Mouse (Mus musculus) embryonic facial prominence, embryonic 15.5 days (tissue): ENCODE data around the gene Prdm13. TPM values are rescaled to one million over a fixed set of nuclear protein-coding genes. Genes with fewer than 3 reads are reported as not detected.
A peak's percentile ranks its signal among the peaks of the same experiment; 100 is the strongest.

ENCODE experiments used
- ATAC-seq: fragments of 200-750 bp; cut with Nextera tagmentation; 2 replicates; pipeline ENCODE4 v1.8.0; 2017; ENCODE audit warnings: low read depth, moderate TSS enrichment; ENCODE audit not compliant: insufficient number of reproducible peaks, low FRiP score, low TSS enrichment
- H3K27ac ChIP-seq: fragments of 300-500 bp; sonication (generic); replicated peaks from 2 replicates; pipeline ENCODE4 v1.5.1; 2015; ENCODE audit warnings: mild to moderate bottlenecking, inconsistent platforms
- H3K27me3 ChIP-seq: fragments of 300-500 bp; sonication (generic); 2 replicates; pipeline ENCODE4 v1.6.1; 2015; ENCODE audit warnings: inconsistent platforms
- H3K36me3 ChIP-seq: fragments of 300-500 bp; sonication (generic); 2 replicates; pipeline ENCODE4 v1.6.1; 2015; ENCODE audit warnings: mild to moderate bottlenecking, inconsistent platforms
- H3K4me1 ChIP-seq: fragments of 300-500 bp; sonication (generic); 2 replicates; pipeline ENCODE4 v1.6.1; 2015; ENCODE audit warnings: inconsistent platforms
- H3K4me2 ChIP-seq: fragments of 300-500 bp; sonication (generic); replicated peaks from 2 replicates; pipeline ENCODE4 v1.6.1; 2015; ENCODE audit warnings: mild to moderate bottlenecking, inconsistent platforms
- H3K4me3 ChIP-seq: fragments of 300-500 bp; sonication (generic); replicated peaks from 2 replicates; pipeline ENCODE4 v1.5.1; 2015; ENCODE audit warnings: mild to moderate bottlenecking, inconsistent platforms
- H3K9ac ChIP-seq: fragments of 300-500 bp; sonication (generic); 2 replicates; pipeline ENCODE4 v1.6.1; 2015; ENCODE audit warnings: inconsistent platforms
- H3K9me3 ChIP-seq: fragments of 300-500 bp; sonication (generic); replicated peaks from 2 replicates; pipeline ENCODE4 v1.6.1; 2016; ENCODE audit warnings: inconsistent platforms
- WGBS: fragments of 180-500 bp; shearing (Covaris S2); methylation state at CpG from one replicate; pipeline ENCODE4 v1.1.7; 2015; 5-methylcytosine and 5-hydroxymethylcytosine counted together
- polyA plus RNA-seq: library from polyadenylated mRNA; unstranded; fragments of >200 nt; fragmentation: Nextera tagmentation; extraction: Ambion mirVana; gene quantifications from 2 replicates; pipeline ENCODE4 v1.2.1, GENCODE M21; 2015

The Prdm13 gene
- polyA plus RNA-seq: not detected in 2 replicates

DNA sequence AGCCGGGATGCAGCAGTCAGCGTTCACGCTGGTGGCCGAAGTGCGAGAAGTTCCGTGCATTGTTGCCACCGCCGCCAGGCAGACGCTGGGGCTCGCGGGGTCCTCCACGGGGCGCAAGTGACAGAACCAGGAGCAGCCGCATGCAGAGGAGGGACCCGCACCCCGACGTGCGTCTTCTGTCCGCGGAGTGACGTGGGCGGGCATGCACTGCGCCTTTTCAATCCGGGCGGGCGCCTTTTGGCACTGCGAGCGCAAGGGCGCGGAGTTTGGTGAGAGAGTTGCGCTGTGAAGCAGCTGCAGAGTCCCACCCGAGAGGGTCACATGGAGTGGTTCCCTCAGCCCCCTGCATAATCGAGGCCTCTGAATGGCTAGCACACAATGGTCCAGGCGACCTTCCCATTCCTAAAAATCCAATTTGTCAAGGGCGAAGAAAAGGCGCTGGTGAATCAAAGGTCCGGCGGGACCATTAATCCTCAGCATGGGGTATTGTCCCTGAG lies at the start of gene Prdm13:
TSS of gene Prdm13 (minus strand) at position 369 of the 497 bp plus-strand sequence.
- H3K9me3 ChIP-seq: no peaks in the 10 kb centered on the region
- no peak within 1 kb of the TSS for H3K27ac ChIP-seq
- H3K4me1 ChIP-seq: peaks cover 9% of the 10 kb centered on the region
- H3K36me3 ChIP-seq: no peaks in the 10 kb centered on the region
- 1% methylated on average over 38 of the region's 38 CpGs for WGBS
- H3K4me3 ChIP-seq: no peak within 1 kb of the TSS
- no peak within 1 kb of the TSS for H3K4me2 ChIP-seq
- no peak for ATAC-seq
- H3K27me3 ChIP-seq: peaks cover 95% of the 10 kb centered on the region
- H3K9ac ChIP-seq: no peak within 1 kb of the TSS

DNA sequence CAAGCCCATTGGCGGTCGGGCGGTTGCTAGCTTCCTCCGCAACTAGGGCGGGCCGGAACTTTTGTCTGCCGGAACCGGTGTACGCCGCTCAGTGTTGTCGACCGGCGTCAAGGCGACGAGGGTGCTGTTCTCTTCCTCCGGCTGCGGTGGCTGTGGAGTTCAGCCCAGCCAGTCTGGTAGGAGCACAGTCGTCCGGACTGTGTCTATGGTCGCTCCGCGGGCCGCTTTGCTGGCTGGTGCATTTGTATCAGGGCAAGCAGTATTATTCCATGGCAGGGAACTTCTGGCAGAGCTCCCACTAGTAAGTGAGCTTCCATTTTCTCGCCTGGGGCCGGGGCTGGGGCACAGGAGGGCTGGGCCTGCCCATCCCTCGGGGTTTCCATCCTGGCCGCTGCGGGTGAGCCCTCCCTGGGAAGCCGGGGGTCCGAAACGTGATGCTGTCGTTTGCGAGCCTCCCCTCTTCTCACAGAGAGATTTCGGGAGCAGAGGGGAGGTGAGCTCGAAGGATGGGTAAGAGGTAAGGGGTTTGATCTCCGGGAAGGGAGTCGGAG lies 41.9 kb upstream of the Prdm13 start, which contains the start of gene Ccnc:
TSS of gene Ccnc (plus strand) at position 87 of the 551 bp plus-strand sequence.
- Histone ChIP-seq H3K4me1 (peaks cover 6% of the 10 kb centered on the region), H3K36me3 (peaks cover under 1% of the 10 kb centered on the region; the same call in 1 of the 2 replicates), H3K4me3 (peak within 1 kb of the TSS; percentile 87), H3K27ac (peak within 1 kb of the TSS; percentile 82), H3K9me3 (no peaks in the 10 kb centered on the region), H3K27me3 (no peaks in the 10 kb centered on the region), H3K9ac (peak within 1 kb of the TSS; percentile 67), H3K4me2 (peak within 1 kb of the TSS; percentile 71)
- ATAC-seq: peak; percentile 95
- WGBS: under 1% methylated on average over 37 of the region's 37 CpGs

DNA sequence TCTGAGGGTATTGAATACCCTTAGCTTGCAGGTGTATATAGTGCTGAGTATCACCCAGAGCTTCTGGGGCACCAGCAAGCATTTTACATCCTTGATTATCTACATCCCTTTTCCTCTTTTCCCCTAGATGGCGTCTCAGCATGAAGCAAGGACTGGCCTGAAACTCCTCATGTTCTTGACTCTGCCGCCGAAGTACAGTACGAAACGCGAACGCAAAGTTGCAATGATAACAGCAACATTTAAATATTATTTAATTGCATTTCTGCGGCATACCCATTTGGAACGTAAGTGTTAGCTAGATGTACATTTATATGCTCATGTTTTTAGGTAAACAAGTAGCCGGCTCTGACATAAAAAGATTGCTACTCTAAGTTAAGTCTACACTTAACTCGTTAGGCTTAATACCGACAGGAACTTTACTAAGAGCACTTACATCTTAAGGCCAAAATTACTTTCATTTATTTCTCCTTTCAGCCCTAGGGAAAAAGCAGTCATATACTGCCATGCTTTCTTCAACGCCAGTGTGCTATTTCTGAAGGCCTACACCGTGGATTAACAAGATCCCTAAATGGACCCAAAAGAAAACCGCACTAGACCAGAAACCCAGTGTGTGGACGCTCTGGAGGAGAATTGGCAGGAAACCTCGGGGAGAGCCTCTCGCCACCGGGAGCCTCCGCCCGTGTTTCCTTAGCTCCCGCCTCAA lies 41.3 kb upstream of the Prdm13 start:
- WGBS: under 1% methylated on average over 22 of the region's 22 CpGs
- peak overlapping the region; percentile 71 for H3K4me2 ChIP-seq
- peak overlapping the region; percentile 67 for H3K9ac ChIP-seq
- H3K4me3 ChIP-seq: peak overlapping the region; percentile 87
- H3K9me3 ChIP-seq: no peaks in the 10 kb centered on the region
- peak overlapping the region; percentile 82 for H3K27ac ChIP-seq
- H3K36me3 ChIP-seq: no peaks in the 10 kb centered on the region
- peaks cover 6% of the 10 kb centered on the region for H3K4me1 ChIP-seq
- H3K27me3 ChIP-seq: no peaks in the 10 kb centered on the region
- no peak for ATAC-seq

DNA sequence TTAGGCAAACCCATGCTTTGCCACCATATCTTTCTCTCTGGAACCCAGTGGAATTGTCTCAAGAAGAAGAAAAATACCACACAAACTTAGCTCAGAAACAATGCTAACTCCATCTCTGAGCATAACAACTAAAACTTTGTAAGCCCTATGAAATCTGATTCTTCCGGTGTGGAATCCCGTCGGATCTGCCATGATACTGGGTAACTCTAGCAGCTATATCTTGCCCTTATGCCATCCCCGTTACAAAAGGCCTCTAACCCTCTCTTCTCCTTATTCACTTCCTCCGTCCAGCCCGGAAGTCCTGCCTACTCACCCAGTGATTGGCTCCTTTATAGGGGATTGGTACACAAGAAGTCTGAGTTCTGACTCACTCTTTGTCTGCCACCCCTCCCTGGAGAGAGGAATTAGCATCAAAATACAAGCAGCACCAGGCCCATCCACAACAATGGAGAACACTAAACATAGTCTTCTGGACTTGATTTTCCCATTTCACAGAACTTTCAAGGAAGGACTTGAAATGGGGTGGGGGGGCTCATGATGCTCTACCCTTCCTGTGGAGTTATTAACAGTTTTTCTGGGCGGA lies 37.1 kb upstream of the Prdm13 start:
- Histone ChIP-seq H3K4me2 (no peak overlapping the region), H3K4me3 (no peak overlapping the region), H3K9me3 (no peaks in the 10 kb centered on the region), H3K9ac (no peak overlapping the region), H3K27ac (no peak overlapping the region), H3K4me1 (no peaks in the 10 kb centered on the region), H3K36me3 (no peaks in the 10 kb centered on the region), H3K27me3 (no peaks in the 10 kb centered on the region)
- no peak for ATAC-seq
- 48% methylated on average over 7 of the region's 7 CpGs for WGBS

DNA sequence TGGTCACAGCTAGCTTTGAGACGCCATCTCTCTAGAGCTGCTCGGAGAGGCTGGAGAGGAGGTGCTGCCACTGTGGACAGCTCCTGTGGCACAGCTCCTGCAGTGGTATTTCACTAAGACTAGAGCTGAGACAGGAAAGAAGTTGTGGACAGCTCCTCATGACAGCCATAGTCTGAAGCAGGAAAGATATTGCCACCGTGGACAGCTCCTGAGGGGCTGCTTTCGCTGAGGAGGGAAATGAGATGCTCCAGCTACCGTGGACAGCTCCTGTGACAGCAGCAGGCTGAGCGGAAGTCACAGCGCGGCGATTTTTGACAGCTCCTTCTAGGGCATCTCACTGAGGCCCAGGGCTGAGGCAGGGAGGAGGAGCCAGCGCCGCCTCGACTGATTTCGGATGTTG lies 26.4 kb upstream of the Prdm13 start:
- Histone ChIP-seq H3K27me3 (no peaks in the 10 kb centered on the region), H3K4me3 (no peak overlapping the region), H3K9ac (no peak overlapping the region), H3K4me1 (no peaks in the 10 kb centered on the region), H3K4me2 (no peak overlapping the region; the same call in 1 of the 2 replicates), H3K9me3 (no peaks in the 10 kb centered on the region), H3K27ac (no peak overlapping the region), H3K36me3 (no peaks in the 10 kb centered on the region)
- 4% methylated on average over 13 of the region's 13 CpGs for WGBS
- ATAC-seq: peak; percentile 87

DNA sequence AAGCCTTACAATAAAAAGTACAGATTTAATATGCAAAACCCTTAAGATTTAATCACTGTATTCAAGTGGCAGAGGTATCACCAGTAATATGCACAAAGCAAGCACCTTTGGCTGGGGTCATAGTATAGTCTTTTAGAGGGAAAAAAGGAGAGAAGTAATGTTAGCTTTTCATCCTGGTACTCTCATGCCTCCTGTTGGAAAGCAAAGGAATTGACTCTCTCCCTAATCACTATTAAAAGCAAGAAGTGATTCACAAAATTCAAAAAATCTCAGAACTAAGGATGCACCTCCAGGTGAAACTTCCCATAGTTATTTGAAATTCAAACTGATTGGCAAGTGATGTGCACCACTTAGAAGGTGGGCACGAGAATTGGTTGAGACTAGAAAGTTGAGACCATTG lies 19.3 kb upstream of the Prdm13 start:
- no peaks in the 10 kb centered on the region for H3K9me3 ChIP-seq
- no peak for ATAC-seq
- no peaks in the 10 kb centered on the region for H3K27me3 ChIP-seq
- no peak overlapping the region for H3K4me3 ChIP-seq
- no peaks in the 10 kb centered on the region for H3K4me1 ChIP-seq
- 54% methylated on average over 1 of the region's 1 CpGs for WGBS
- no peak overlapping the region for H3K9ac ChIP-seq
- no peak overlapping the region for H3K4me2 ChIP-seq
- H3K27ac ChIP-seq: no peak overlapping the region
- H3K36me3 ChIP-seq: no peaks in the 10 kb centered on the region

DNA sequence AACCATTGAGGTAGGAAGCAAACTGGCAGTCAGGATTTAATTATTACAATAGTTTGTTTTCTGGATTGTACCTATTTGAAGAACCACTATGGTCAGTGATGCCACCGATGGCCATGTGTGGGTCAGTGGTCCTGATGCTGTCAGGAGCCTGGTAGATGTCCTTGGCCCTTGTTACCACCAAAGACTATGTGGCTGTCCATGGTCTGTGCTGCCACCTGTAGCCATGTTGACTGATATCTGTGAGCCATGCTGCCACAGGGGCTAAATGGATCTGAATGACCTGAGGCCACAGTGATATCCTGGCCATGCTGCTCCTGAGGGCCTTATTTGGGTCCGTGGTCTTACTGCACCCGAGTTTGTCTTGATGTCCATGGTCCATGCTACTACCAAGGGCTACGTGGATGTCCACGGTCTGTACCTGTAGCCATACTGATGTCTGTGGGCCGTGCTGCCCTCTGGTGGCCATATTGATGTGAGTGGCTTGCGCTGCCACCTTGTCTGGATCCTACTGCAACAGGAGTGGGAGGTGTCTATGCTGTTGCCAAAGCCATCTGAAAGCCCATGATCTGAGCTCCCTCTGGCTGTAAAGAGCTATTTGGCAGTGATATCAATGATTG lies 10.0 kb upstream of the Prdm13 start:
- 32% methylated on average over 7 of the region's 7 CpGs for WGBS
- H3K9ac ChIP-seq: no peak overlapping the region
- H3K27ac ChIP-seq: no peak overlapping the region
- H3K4me3 ChIP-seq: no peak overlapping the region
- H3K36me3 ChIP-seq: no peaks in the 10 kb centered on the region
- H3K4me1 ChIP-seq: no peaks in the 10 kb centered on the region
- no peak for ATAC-seq
- no peak overlapping the region for H3K4me2 ChIP-seq
- H3K27me3 ChIP-seq: peaks cover 47% of the 10 kb centered on the region
- H3K9me3 ChIP-seq: no peaks in the 10 kb centered on the region

DNA sequence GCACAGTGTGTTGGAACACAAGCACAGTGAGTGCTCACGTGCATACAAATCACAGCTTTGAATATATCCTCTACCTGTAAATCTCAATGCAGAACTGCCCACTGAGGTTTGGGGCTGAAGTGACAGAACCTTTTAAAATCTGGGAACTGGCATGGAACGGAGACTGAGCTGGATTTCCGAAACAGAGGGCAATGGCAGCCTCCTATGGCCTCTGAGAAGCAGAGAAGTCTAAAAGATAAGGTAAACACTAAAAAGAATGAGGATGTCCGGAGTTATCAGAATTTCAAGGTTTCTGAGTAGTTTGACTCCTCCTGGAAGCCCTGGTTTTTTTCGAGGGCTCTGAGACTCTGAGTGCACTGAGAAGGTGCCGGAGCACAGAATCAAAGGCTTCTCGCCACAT lies 4.5 kb upstream of the Prdm13 start:
- H3K27ac ChIP-seq: no peak overlapping the region
- no peak for ATAC-seq
- H3K4me2 ChIP-seq: no peak overlapping the region
- peaks cover 87% of the 10 kb centered on the region for H3K27me3 ChIP-seq
- no peak overlapping the region for H3K9ac ChIP-seq
- no peaks in the 10 kb centered on the region for H3K9me3 ChIP-seq
- no peak overlapping the region for H3K4me3 ChIP-seq
- H3K4me1 ChIP-seq: peaks cover 9% of the 10 kb centered on the region
- H3K36me3 ChIP-seq: no peaks in the 10 kb centered on the region
- WGBS: 8% methylated on average over 7 of the region's 7 CpGs

DNA sequence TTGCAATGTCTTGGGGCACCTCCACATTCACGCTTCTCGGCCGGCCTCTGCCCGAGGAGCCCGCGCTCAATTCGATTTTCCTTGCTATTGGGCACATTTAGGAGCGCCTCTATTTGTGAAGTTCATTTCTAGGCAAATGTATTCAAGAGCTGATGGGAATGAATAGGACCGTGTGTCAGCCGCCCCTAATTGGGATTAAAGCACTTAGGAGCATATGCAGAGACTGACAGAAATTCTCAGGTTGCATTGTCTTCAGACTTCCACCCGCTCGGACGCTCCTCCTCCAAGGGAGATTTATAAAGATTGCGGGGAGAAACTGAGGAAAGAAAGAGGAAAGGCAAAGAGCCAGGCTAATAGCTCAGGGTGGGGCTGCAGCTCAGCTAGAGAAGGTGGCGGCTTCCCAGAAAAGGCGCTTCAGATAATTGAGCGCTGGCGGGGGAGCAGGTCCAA lies 3.8 kb upstream of the Prdm13 start:
- Histone ChIP-seq H3K4me2 (0 out of 2 replicates have a peak overlapping the region, but pooled peaks have one; percentile 93), H3K4me1 (peaks cover 9% of the 10 kb centered on the region), H3K36me3 (no peaks in the 10 kb centered on the region), H3K27ac (no peak overlapping the region), H3K4me3 (peak overlapping the region; percentile 47; the same call in 1 of the 2 replicates), H3K27me3 (peaks cover 88% of the 10 kb centered on the region), H3K9me3 (no peaks in the 10 kb centered on the region), H3K9ac (no peak overlapping the region)
- no peak for ATAC-seq
- under 1% methylated on average over 18 of the region's 18 CpGs for WGBS

DNA sequence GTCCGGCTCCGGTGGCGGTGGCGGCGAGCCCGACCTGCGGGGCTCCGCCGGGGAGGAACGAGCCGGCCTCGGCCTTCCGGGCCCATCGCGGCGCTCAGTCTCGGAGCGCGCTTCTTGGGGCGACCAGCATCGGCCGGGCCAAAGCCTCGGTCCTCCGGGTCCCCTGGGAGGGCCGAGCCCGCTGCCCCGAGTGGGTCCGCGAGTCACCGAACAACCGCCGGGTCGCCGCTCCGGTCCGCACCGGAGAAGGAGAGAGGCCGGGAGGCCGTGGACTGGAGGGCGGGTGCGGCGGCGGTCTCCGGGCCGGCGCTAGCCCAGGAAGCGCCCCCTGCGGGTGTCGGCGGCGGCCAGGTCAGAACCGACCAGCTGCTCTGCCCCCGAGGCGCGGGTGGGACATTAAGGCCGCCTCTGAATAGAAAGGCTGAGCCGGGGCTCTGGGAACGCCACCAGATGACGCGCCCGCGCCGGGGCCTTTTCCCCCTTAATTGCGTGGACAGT lies 3.0 kb upstream of the Prdm13 start:
- peak; percentile 34; the same call in 1 of the 2 replicates for ATAC-seq
- H3K4me2 ChIP-seq: peak overlapping the region; percentile 93
- H3K27ac ChIP-seq: no peak overlapping the region
- H3K9ac ChIP-seq: no peak overlapping the region
- no peaks in the 10 kb centered on the region for H3K36me3 ChIP-seq
- peaks cover 9% of the 10 kb centered on the region for H3K4me1 ChIP-seq
- H3K27me3 ChIP-seq: peaks cover 94% of the 10 kb centered on the region
- H3K9me3 ChIP-seq: no peaks in the 10 kb centered on the region
- H3K4me3 ChIP-seq: peak overlapping the region; percentile 47
- WGBS: under 1% methylated on average over 64 of the region's 64 CpGs
